Mouse (Mus musculus) regulatory T cell (primary cell): ENCODE measurements at regions not wholly inside any gene's neighbourhood (a gene's known extent, or its start where the extent isn't known, plus 50 kb on each side); places are given as distances from the start of the nearest gene placed in this dataset.

Source experiments
- in situ Hi-C: fragments of 300-600 bp; cut with MboI, MseI; formaldehyde crosslinking; loops from one replicate; pipeline ENCODE4 v1.15.1; 2025; ENCODE audit warnings: high pct_unique_total_duplicates

- in situ Hi-C loops: loop anchor here (5.0 kb wide), 1 partner anchor 120 kb away; no protein-coding TSS in a partner anchor
These were observed 140.9 kb downstream of the Nrip1 start for GRCm38 (mm10) chr16:76232680-76233079.

GRCm38 (mm10) chr16:76232174-76232573 lies 141.5 kb downstream of the Nrip1 start:
- in situ Hi-C loops: loop anchor here (5.0 kb wide), 1 partner anchor 120 kb away; no protein-coding TSS in a partner anchor

GRCm38 (mm10) chr16:76230516-76231302 lies 142.9 kb downstream of the Nrip1 start:
- in situ Hi-C loops: loop anchor here (5.0 kb wide), 1 partner anchor 122 kb away; no protein-coding TSS in a partner anchor

GRCm38 (mm10) chr16:76228451-76228850 lies 145.2 kb downstream of the Nrip1 start:
- in situ Hi-C loops: loop anchor here (5.0 to 10.0 kb wide), 2 partner anchors 144 to 786 kb away; partner anchors contain the start of genes Nrip1 and Usp25

GRCm38 (mm10) chr16:76226446-76226845 lies 147.2 kb downstream of the Nrip1 start:
- in situ Hi-C loops: loop anchor here (5.0 to 10.0 kb wide), 2 partner anchors 146 to 788 kb away; partner anchors contain the start of genes Nrip1 and Usp25

GRCm38 (mm10) chr16:76225587-76226226 lies 147.9 kb downstream of the Nrip1 start:
- in situ Hi-C loops: loop anchor here (5.0 to 10.0 kb wide), 2 partner anchors 147 to 789 kb away; partner anchors contain the start of genes Nrip1 and Usp25

- in situ Hi-C loops: loop anchor here (5.0 to 10.0 kb wide), 3 partner anchors 147 to 790 kb away; partner anchors contain the start of genes Nrip1 and Usp25
These were observed 148.6 kb downstream of the Nrip1 start for GRCm38 (mm10) chr16:76224901-76225586.

GRCm38 (mm10) chr16:76223716-76224115 lies 149.9 kb downstream of the Nrip1 start:
- in situ Hi-C loops: loop anchor here (5.0 to 10.0 kb wide), 2 partner anchors 539 to 791 kb away; partner anchors contain the start of gene Usp25

- in situ Hi-C loops: loop anchor here (5.0 to 10.0 kb wide), 2 partner anchors 539 to 792 kb away; partner anchors contain the start of gene Usp25
These were observed 150.7 kb downstream of the Nrip1 start for GRCm38 (mm10) chr16:76222960-76223359.

GRCm38 (mm10) chr16:76220466-76220865 lies 153.2 kb downstream of the Nrip1 start:
- in situ Hi-C loops: loop anchor here (5.0 to 10.0 kb wide), 2 partner anchors 542 to 794 kb away; partner anchors contain the start of gene Usp25

- in situ Hi-C loops: no loop called here
These were observed 154.4 kb downstream of the Nrip1 start for GRCm38 (mm10) chr16:76219233-76219632.

- in situ Hi-C loops: no loop called here
These were observed 155.1 kb downstream of the Nrip1 start for GRCm38 (mm10) chr16:76218310-76219170.

GRCm38 (mm10) chr16:76216184-76216583 lies 157.4 kb downstream of the Nrip1 start:
- in situ Hi-C loops: no loop called here

GRCm38 (mm10) chr16:76215558-76215957 lies 158.1 kb downstream of the Nrip1 start:
- in situ Hi-C loops: no loop called here

GRCm38 (mm10) chr16:76201773-76202571 lies 171.7 kb downstream of the Nrip1 start:
- in situ Hi-C loops: no loop called here

GRCm38 (mm10) chr16:76200801-76201728 lies 172.6 kb downstream of the Nrip1 start:
- in situ Hi-C loops: no loop called here

GRCm38 (mm10) chr16:76200268-76200667 lies 173.4 kb downstream of the Nrip1 start:
- in situ Hi-C loops: no loop called here

GRCm38 (mm10) chr16:76199006-76199405 lies 174.6 kb downstream of the Nrip1 start:
- in situ Hi-C loops: loop anchor here (25.0 kb wide), 1 partner anchor 363 kb away; no protein-coding TSS in a partner anchor
